Mouse (Mus musculus) intestine, postnatal 0 days (tissue): ENCODE measurements at regions not wholly inside any gene's neighbourhood (a gene's known extent, or its start where the extent isn't known, plus 50 kb on each side); places are given as distances from the start of the nearest gene placed in this dataset.

Experiments used
- ATAC-seq: fragments of 200-750 bp; cut with Nextera tagmentation; 2 replicates; pipeline ENCODE4 v1.8.0; 2017; ENCODE audit warnings: mild to moderate bottlenecking, moderate TSS enrichment, moderate library complexity
- H3K27ac ChIP-seq: fragments of 300-500 bp; sonication (generic); 2 replicates; pipeline ENCODE4 v1.5.1; 2014; ENCODE audit warnings: mild to moderate bottlenecking, low read depth, low read length, moderate library complexity
- H3K27me3 ChIP-seq: fragments of 300-500 bp; sonication (generic); replicated peaks from 2 replicates; pipeline ENCODE4 v1.6.1; 2014; ENCODE audit warnings: low read length, mixed read lengths; ENCODE audit not compliant: control insufficient read depth, insufficient read depth
- H3K36me3 ChIP-seq: fragments of 300-500 bp; sonication (generic); 2 replicates; pipeline ENCODE4 v1.6.1; 2014; ENCODE audit warnings: mild to moderate bottlenecking, moderate library complexity; ENCODE audit not compliant: control insufficient read depth, insufficient read depth
- H3K4me1 ChIP-seq: fragments of 300-500 bp; sonication (generic); replicated peaks from 2 replicates; pipeline ENCODE4 v1.6.1; 2014; ENCODE audit warnings: antibody characterized with exemption, low read length, mixed read lengths; ENCODE audit not compliant: control insufficient read depth, insufficient read depth
- H3K4me2 ChIP-seq: fragments of 300-500 bp; sonication (generic); replicated peaks from 2 replicates; pipeline ENCODE4 v1.6.1; 2014; ENCODE audit warnings: low read depth, mild to moderate bottlenecking, moderate library complexity
- H3K4me3 ChIP-seq: fragments of 300-500 bp; sonication (generic); 2 replicates; pipeline ENCODE4 v1.5.1; 2014; ENCODE audit warnings: low read depth, low read length
- H3K9ac ChIP-seq: fragments of 300-500 bp; sonication (generic); 2 replicates; pipeline ENCODE4 v1.6.1; 2014; ENCODE audit warnings: mild to moderate bottlenecking, low read depth, low read length
- H3K9me3 ChIP-seq: fragments of 300-500 bp; sonication (generic); 2 replicates; pipeline ENCODE4 v1.6.1; 2016; ENCODE audit warnings: mixed run types; ENCODE audit not compliant: control insufficient read depth
- CTCF ChIP-seq: sonication (generic); IDR thresholded peaks from 2 replicates; pipeline ENCODE4 v1.5.1; 2016; ENCODE audit warnings: low read depth, mild to moderate bottlenecking, control low read depth, antibody characterized with exemption, moderate library complexity
- WGBS: fragments of 180-500 bp; shearing (Covaris S2); extraction: QIAGEN DNeasy Blood & Tissue Kit; methylation state at CpG from one replicate; pipeline ENCODE4 v1.1.7; 2014; 5-methylcytosine and 5-hydroxymethylcytosine counted together

GRCm38 (mm10) chr13:5433652-5434051 lies 427.6 kb upstream of the Klf6 start:
- ATAC-seq, result no peak
- 0 out of 2 replicates have a peak, but pooled peaks cover 3% of the 10 kb centered on the region for H3K9me3 ChIP-seq
- no peaks in the 10 kb centered on the region for H3K36me3 ChIP-seq
- 38% methylated on average over 1 of the region's 1 CpGs for WGBS
- H3K27me3 ChIP-seq, result no peaks in the 10 kb centered on the region
- no peaks in the 10 kb centered on the region for H3K4me1 ChIP-seq
- TF ChIP-seq CTCF, result no peak
- H3K4me3 ChIP-seq, result no peak overlapping the region
- H3K9ac ChIP-seq, result no peak overlapping the region
- no peak overlapping the region for H3K27ac ChIP-seq
- H3K4me2 ChIP-seq, result no peak overlapping the region

DNA sequence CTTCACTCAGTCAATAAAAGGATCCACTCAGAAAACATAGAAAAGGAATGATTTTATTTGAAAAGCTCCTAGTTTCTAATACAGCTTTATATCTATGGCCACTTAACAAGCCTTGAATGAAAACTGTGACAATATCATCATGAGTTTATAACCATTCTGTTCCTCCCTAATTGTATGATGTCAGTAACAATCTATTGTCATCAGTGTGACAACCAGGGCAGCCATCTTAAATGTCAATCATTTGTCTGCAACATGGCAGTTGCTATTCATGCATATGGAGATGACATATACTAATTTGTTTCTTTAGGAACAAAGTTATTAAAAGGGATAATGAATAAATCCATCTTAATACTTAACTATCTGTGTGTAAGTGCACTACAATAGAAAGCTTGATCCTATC lies 426.2 kb upstream of the Klf6 start:
- H3K9ac ChIP-seq, result no peak overlapping the region
- H3K4me3 ChIP-seq, result no peak overlapping the region
- no peaks in the 10 kb centered on the region for H3K4me1 ChIP-seq
- ATAC-seq, result no peak
- H3K4me2 ChIP-seq, result no peak overlapping the region
- no peaks in the 10 kb centered on the region for H3K27me3 ChIP-seq
- TF ChIP-seq CTCF, result no peak
- H3K27ac ChIP-seq, result no peak overlapping the region
- H3K36me3 ChIP-seq, result no peaks in the 10 kb centered on the region
- 0 out of 2 replicates have a peak, but pooled peaks cover 3% of the 10 kb centered on the region for H3K9me3 ChIP-seq

- H3K4me1 ChIP-seq, result no peaks in the 10 kb centered on the region
- no peak for ATAC-seq
- H3K4me3 ChIP-seq, result no peak overlapping the region
- no peaks in the 10 kb centered on the region for H3K27me3 ChIP-seq
- no peak overlapping the region for H3K4me2 ChIP-seq
- WGBS, result 71% methylated on average over 2 of the region's 2 CpGs
- no peaks in the 10 kb centered on the region for H3K36me3 ChIP-seq
- no peak overlapping the region for H3K9ac ChIP-seq
- TF ChIP-seq CTCF, result no peak
- H3K9me3 ChIP-seq, result 0 out of 2 replicates have a peak, but pooled peaks cover 3% of the 10 kb centered on the region
- no peak overlapping the region for H3K27ac ChIP-seq
These were observed 425.1 kb upstream of the Klf6 start for GRCm38 (mm10) chr13:5436191-5436590.

- WGBS, result 77% methylated on average over 4 of the region's 4 CpGs
- no peak for ATAC-seq
- H3K4me2 ChIP-seq, result no peak overlapping the region
- H3K4me3 ChIP-seq, result no peak overlapping the region
- H3K9me3 ChIP-seq, result no peaks in the 10 kb centered on the region
- H3K27me3 ChIP-seq, result no peaks in the 10 kb centered on the region
- H3K4me1 ChIP-seq, result no peaks in the 10 kb centered on the region
- no peaks in the 10 kb centered on the region for H3K36me3 ChIP-seq
- H3K9ac ChIP-seq, result no peak overlapping the region
- H3K27ac ChIP-seq, result no peak overlapping the region
- TF ChIP-seq CTCF, result no peak
These were observed 420.8 kb upstream of the Klf6 start for GRCm38 (mm10) chr13:5440454-5440853.

GRCm38 (mm10) chr13:5444759-5445478 lies 416.4 kb upstream of the Klf6 start:
- 86% methylated on average over 5 of the region's 5 CpGs for WGBS
- no peaks in the 10 kb centered on the region for H3K27me3 ChIP-seq
- no peak overlapping the region for H3K27ac ChIP-seq
- H3K4me1 ChIP-seq, result no peaks in the 10 kb centered on the region
- H3K4me3 ChIP-seq, result no peak overlapping the region
- no peak overlapping the region for H3K4me2 ChIP-seq
- no peak for TF ChIP-seq CTCF
- H3K9me3 ChIP-seq, result no peaks in the 10 kb centered on the region
- H3K36me3 ChIP-seq, result no peaks in the 10 kb centered on the region
- no peak for ATAC-seq
- no peak overlapping the region for H3K9ac ChIP-seq

DNA sequence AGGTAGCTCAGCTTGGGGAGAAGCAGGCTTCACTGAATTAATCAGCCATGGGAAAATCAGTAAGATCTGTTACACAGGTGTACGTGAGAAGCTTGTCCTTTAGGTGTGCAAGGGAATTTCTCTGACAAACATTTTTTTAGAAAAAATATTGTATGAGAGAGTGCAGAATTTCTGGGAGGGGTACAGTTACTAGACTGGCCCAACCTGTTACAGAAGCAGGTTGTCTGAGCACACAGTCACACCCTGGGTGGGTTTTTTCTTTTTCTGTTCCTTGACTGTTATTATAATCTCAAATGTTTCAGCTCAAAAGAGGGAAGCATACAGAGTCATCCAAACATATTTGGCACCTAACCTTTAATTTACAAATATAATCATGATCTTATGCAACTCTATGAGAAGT lies 412.7 kb upstream of the Klf6 start:
- H3K9me3 ChIP-seq, result no peaks in the 10 kb centered on the region
- 82% methylated on average over 1 of the region's 1 CpGs for WGBS
- H3K4me2 ChIP-seq, result no peak overlapping the region
- TF ChIP-seq CTCF, result no peak
- H3K4me1 ChIP-seq, result no peaks in the 10 kb centered on the region
- H3K9ac ChIP-seq, result no peak overlapping the region
- H3K36me3 ChIP-seq, result no peaks in the 10 kb centered on the region
- no peak for ATAC-seq
- no peaks in the 10 kb centered on the region for H3K27me3 ChIP-seq
- H3K27ac ChIP-seq, result no peak overlapping the region
- H3K4me3 ChIP-seq, result no peak overlapping the region
